Mouse (Mus musculus): ENCODE data around the gene Nfic. TPM values are rescaled to one million over a fixed set of nuclear protein-coding genes. Genes with fewer than 3 reads are reported as not detected.
A peak's percentile ranks its signal among the peaks of the same experiment; 100 is the strongest.

Nfic gene
- total and polyA plus RNA-seq, 3 experiments: 2.0 to 9.7 TPM; not detected in 1

DNA sequence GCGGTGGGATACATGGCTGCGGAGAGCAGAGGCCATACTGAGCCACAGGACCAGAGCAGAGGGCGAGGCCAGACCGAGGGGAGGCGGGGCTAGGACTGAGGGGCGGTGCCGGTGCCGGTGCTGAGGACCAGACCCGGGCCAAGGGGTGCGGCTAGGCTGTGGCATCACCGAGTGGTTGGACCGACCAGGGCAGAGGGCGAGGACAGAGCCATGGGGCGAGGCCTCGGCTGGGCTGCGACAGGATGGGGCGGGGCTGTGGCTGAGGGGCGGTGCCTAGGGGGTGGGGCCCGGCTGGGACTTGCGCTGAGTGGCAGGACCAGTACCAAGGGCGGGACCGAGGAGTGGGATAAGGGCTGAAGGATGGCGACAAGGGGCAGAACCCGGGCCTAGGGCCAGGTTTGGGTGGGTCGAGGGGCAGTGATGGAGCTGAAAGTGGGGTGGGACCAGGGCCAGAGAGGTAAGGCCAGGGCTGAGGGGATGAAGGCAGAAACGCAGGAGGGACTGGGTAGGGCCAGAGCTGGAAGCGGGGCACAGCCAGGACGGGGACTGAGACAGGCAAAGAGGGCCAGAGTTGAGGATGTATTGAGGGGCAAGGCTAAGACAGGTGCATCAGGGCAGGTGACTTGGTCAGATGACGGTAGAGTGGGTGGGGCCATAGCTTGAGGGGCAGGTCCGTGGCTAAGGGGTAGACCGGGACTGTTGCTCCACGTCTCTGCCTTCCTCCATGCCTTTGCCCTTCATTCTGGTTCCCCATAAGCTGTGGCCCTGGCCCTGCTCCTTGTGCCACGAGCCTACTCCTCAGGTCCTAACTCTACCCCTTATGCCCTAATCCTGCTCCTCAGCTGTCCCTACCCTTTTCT lies 9.2 kb upstream of the Nfic start:
- H3K4me3 ChIP-seq (ENCODE audit: control insufficient read depth in 1 of 2, insufficient read depth in 1 of 2, low read depth in 2 of 2, low read length in 2 of 2): peak overlapping the region; percentile 23 to 54
- no peak overlapping the region for H3K27ac ChIP-seq (ENCODE audit: control insufficient read depth, low read depth, low read length)
- peaks cover 7 to 26% of the 10 kb centered on the region in 2 experiments for H3K4me1 ChIP-seq (ENCODE audit: control insufficient read depth in 1 of 2, insufficient read depth in 2 of 2, low read length in 2 of 2)
- H3K9me3 ChIP-seq (replicated peaks; ENCODE audit: insufficient read depth, low read length): no peaks in the 10 kb centered on the region
- H3K79me2 ChIP-seq (ENCODE audit: control insufficient read depth, insufficient read depth, low read length, poor library complexity): no peaks in the 10 kb centered on the region
- TF ChIP-seq POLR2A (IDR thresholded peaks at IDR 0.05; ENCODE audit: control insufficient read depth in 1 of 2, insufficient read depth in 1 of 2, low read depth in 1 of 2, low read length in 2 of 2, poor library complexity in 1 of 2) (no peak), BHLHE40 (IDR thresholded peaks at IDR 0.05; ENCODE audit: borderline replicate concordance, low read depth, low read length) (no peak), NRF1 (IDR thresholded peaks at IDR 0.05; ENCODE audit: insufficient read depth, low read depth, low read length, poor library complexity, severe bottlenecking) (no peak), GATA1 (IDR thresholded peaks at IDR 0.05; ENCODE audit: low read depth, low read length) (no peak), USF2 (IDR thresholded peaks at IDR 0.05; ENCODE audit: borderline replicate concordance in 1 of 2, insufficient read depth in 1 of 2, low read depth in 1 of 2, low read length in 2 of 2) (no peak), TAL1 (IDR thresholded peaks at IDR 0.05; ENCODE audit: low read length) (no peak), KAT2A (conservative IDR thresholded peaks at IDR 0.05; ENCODE audit: low read depth, low read length) (no peak), GABPA (IDR thresholded peaks at IDR 0.05; ENCODE audit: low read depth, low read length) (no peak), MEF2A (IDR thresholded peaks at IDR 0.05; ENCODE audit: extremely low read depth, insufficient replicate concordance, low read depth, low read length, poor library complexity, severe bottlenecking) (no peak), ZNF384 (IDR thresholded peaks at IDR 0.05; ENCODE audit: low read depth, low read length) (no peak)
- H3K36me3 ChIP-seq (ENCODE audit: control insufficient read depth in 1 of 2, insufficient read depth in 2 of 2, low read length in 2 of 2): peaks cover 0 to 3% of the 10 kb centered on the region in 2 experiments; a peak in 2 of 4 replicates
- peak; percentile 87 for DNase-seq (ENCODE audit: low read depth, low spot score)
- no peaks in the 10 kb centered on the region; a peak in 2 of 4 replicates for H3K27me3 ChIP-seq (ENCODE audit: control insufficient read depth in 1 of 2, insufficient read depth in 2 of 2, low read length in 2 of 2)
- H3K9ac ChIP-seq (ENCODE audit: control insufficient read depth, low read depth, low read length, poor library complexity, severe bottlenecking): no peak overlapping the region

DNA sequence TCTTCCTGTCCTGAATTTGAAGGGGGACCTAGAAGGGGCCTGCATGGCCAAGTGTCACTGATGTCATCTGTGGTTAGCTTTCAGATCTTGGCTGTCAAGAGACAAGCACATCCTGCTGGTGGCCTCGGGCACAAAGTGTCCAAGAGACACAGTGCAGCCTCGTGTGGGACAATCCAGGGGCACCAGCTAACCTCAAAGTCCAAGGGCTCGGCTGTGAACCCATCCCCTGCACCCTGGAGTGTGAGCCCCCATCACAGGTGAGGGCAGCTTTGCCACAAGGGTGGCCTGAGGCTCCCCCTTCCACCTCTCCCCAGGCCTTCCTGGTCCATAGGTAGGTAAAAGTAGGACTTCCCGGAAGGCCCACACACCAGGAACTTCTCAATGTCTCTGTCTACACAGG lies 8.1 kb upstream of the Nfic start:
- Histone ChIP-seq H3K27me3 (ENCODE audit: control insufficient read depth in 1 of 2, insufficient read depth in 2 of 2, low read length in 2 of 2) (no peaks in the 10 kb centered on the region; a peak in 2 of 4 replicates), H3K79me2 (ENCODE audit: control insufficient read depth, insufficient read depth, low read length, poor library complexity) (no peaks in the 10 kb centered on the region)

More for the DNA sequence above, 8.1 kb upstream of the Nfic start:
- H3K4me3 ChIP-seq (ENCODE audit: control insufficient read depth in 1 of 2, insufficient read depth in 1 of 2, low read depth in 2 of 2, low read length in 2 of 2): no peak overlapping the region
- H3K9ac ChIP-seq (ENCODE audit: control insufficient read depth, low read depth, low read length, poor library complexity, severe bottlenecking): no peak overlapping the region
- H3K9me3 ChIP-seq (replicated peaks; ENCODE audit: insufficient read depth, low read length): no peaks in the 10 kb centered on the region
- H3K4me1 ChIP-seq (ENCODE audit: control insufficient read depth in 1 of 2, insufficient read depth in 2 of 2, low read length in 2 of 2): peaks cover 7 to 26% of the 10 kb centered on the region in 2 experiments
- no peak overlapping the region for H3K27ac ChIP-seq (ENCODE audit: control insufficient read depth, low read depth, low read length)
- no peak for TF ChIP-seq NRF1 (IDR thresholded peaks at IDR 0.05; ENCODE audit: insufficient read depth, low read depth, low read length, poor library complexity, severe bottlenecking)
- TF ChIP-seq CHD1 (IDR thresholded peaks at IDR 0.05; ENCODE audit: low read depth, low read length): no peak
- no peak for TF ChIP-seq POLR2A (IDR thresholded peaks at IDR 0.05; ENCODE audit: control insufficient read depth in 1 of 2, insufficient read depth in 1 of 2, low read depth in 1 of 2, low read length in 2 of 2, poor library complexity in 1 of 2)
- peaks cover 0 to 3% of the 10 kb centered on the region in 2 experiments; a peak in 2 of 4 replicates for H3K36me3 ChIP-seq (ENCODE audit: control insufficient read depth in 1 of 2, insufficient read depth in 2 of 2, low read length in 2 of 2)
- DNase-seq (ENCODE audit: low read depth, low spot score): no peak

Measured in MEL (cell line).